Mouse (Mus musculus) naive thymus-derived CD4-positive, alpha-beta T cell, adult 2 months (primary cell): ENCODE results near the gene Msh2.
"Not testable (repeated sequence)": the region's sequence is repeated elsewhere in the genome, so short reads cannot be mapped to it uniquely, and the experiment has no call there.

ENCODE experiments used
- DNase-seq: peaks from one replicate; pipeline ENCODE4 v3.0.0-alpha.2; 2011; ENCODE audit warnings: low read depth

The Msh2 gene

DNA sequence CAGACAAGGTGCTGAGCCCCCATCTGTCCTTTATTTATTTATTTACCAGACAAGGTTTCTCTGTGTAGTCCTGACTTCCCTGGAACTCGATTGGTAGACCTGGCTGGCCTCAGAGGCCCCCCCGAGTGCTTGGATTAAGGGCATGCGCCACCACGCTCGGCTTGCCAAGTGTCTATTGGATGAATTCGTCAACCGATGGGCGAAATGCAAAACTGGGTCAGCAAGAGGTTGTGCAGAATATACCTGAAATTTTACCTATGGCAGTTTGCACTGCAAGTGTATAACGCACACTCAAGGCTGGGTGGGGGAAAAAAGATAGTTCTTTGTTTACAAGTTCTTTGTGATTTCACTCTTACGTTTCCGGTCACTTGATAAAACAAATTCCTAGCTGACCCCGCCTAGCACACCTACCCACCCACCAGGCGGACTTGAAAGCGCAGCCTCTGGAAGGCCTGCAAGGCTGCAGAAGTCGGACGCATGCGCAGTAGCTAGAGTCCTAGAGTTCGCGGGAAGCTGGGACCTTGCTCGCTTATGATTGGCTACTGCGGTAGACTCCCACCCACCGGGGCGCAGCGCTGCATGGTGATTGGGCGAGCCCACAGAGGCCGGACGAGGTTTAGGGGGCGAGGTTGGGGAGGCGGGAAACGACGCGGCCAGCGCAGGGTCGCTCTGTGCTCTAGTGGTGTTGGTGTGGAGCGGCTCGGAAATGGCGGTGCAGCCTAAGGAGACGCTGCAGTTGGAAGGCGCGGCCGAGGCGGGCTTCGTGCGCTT lies at the start of gene Msh2:
Gene Msh2 (plus strand): TSS at position 441 of the 771 bp plus-strand sequence.
- DNase-seq = peak; percentile 98

DNA sequence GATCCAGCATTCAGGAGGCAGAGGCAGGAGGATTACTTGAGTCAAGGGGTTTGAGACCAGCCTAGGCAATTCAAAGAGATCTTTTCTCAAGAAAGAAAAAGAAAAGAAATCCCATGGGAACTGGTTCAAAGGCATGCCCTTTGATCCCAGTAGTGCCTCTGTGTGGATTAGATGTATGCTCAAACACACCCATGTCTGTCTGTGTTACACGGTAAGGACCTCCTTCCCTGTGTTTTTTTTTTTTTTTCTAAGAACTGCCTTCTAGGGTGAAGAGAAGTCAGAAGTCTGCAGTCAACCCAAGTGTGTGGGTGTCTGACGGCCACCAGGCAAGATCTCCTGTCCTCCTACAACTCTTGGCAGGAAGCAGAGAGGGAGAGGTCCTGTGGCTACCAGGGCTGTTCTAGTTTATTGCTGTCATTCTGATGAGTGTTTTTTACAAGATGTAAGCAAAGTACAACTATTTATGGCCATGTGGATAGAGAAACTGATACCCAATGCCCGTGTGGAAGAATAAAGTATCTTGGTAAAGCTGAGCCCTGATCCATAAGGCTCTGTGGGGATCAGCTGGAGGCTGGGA lies 46.5 kb upstream of the Msh2 start:
- no peak for DNase-seq

DNA sequence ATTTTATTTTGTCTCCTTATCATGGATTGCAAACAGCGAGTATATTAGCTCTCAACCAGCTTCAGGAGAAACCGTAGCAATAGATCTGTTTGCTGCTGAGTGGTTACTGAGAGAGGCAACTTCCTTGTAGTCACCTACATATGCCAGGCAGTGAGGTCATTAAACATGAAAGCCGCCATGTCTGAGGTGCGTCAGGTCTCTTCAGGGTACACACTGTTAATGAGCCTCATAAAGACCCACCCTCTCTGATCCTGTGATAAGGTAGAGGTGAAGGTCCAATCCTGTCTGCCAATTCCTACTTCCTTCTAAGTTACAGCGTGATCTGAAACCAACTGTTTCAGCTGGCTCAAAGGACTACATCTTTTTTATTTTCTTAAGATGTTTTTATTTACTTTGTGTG lies 44.0 kb upstream of the Msh2 start:
- DNase-seq = no peak

DNA sequence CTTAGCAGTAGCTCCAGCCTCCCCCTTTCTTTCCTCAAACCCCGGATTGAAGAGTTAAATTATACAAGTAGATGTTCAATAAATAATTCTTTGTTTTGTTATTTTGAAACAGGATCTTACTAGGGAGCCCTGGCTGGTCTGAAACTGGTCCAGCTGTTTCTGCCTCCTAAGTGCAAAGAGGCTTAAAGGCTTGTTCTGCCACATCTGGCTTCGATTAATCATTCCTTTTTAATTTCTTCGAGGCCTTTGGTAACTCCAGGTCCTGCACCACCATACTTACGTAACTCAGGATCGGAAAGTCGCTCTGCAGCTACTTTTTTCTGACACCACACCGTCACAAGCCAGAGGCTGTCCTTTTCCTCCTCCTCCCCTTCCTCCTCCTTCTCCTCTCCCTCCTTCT lies 43.4 kb upstream of the Msh2 start:
- DNase-seq = no peak

DNA sequence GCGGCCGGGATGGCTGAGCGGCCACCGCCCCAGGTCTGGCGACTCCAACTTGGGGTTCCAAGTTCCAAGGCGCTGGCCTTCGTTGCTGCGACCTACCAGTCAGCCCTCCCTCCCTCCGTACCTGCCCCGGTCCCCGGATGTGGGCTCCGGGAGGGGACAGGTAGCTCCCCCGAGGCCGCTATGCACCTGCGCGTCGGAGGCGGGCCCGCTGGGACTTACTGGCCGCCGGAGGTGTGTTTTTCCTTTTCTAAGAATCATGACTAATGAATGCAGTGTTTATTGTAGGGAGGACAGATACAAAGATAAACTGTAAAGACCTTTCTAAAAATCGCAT lies 35.1 kb upstream of the Msh2 start:
- no peak for DNase-seq

DNA sequence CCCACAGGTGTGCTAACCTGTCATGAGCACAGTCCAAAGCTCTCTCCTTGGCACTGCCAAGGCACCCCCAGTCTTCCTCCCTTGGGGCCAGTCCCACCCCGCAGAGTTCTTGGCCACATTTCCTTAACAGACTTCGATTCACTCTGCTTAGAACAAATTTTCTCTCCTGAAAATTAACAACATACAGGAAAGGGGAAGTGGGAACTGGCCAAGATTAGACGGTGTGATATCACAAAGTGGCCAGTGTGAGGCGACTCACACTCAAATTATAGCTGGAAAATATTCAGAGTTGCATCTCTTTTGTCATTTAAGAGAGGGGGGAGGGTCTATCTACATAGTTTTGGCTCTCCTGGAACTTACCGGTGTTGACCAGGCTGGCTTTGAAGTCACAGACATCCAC lies 32.9 kb upstream of the Msh2 start:
- DNase-seq = no peak

DNA sequence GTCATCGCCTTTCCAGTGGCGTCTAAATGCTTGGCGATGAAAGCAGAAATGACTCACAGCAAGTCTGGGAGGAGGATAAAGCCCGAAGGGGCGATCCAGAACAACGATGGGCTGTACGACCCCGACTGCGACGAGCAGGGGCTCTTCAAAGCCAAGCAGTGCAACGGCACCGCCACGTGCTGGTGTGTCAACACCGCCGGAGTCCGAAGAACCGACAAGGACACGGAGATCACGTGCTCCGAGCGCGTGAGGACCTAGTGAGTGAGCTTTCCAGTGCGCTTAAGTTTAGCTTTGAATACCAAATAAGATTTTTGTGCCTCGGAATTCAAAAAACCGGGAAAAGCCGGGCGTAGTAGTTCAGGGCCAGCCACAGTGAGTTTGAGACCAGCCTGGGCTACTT lies 31.9 kb upstream of the Msh2 start:
- no peak for DNase-seq

DNA sequence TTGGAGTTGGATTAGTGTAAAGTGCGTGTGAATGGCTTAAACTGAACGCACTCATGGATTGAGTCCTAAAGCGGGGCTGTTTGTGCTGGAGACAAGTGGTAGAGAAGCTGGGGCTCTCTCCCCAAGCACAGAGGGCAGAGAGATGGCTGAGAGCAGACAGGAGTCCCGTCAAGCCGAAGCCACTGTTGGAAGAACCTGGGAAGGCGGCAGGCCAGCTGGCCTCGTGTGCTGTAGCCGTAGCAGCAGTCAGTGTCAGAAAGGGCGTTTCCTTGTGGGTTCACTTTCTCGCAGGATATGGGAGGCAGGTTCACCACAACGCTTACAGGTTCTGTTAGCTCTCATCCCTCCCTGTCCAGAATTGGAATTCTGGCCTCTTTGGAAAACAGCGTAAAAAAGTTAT lies 31.1 kb upstream of the Msh2 start:
- DNase-seq = no peak

DNA sequence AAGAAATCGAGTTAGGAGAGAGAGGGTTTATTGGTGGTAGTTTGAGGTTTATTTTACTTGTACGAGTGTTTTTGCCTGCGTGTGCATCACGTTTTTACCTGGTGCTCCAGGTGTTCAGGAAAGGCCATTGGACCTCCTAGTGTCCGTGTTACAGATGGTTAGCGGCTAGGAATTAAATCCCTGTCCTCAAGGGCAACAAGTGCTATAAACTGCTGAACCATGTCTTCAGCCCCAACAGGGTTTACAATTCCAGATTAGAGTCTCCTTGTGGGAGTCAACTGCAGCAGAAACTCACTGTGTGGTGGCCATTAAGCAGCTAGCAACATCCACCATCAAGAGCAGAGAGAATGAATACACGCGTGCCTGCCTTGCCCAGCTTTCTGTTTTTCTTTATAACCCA lies 29.4 kb upstream of the Msh2 start:
- DNase-seq = no peak

DNA sequence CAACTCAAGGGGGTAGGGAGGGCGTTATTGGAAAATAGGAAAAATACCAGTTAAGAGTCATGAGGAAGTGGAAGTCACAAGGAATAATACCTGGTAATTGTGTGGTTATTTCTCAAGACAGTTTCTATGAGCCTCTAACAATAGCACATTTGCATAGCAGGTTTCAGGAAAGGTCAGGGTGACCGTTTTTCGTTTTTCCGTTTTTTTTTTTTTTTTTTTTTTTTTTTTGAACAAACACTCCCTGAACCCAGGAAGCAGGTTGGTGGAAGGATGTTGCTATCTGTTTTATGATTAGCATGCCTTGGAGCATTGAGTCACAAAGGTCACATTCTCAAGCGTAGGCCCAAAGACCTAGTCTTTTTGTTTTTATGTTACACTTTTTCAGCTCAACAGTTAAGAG lies 16.5 kb upstream of the Msh2 start:
- DNase-seq = not testable (repeated sequence)

DNA sequence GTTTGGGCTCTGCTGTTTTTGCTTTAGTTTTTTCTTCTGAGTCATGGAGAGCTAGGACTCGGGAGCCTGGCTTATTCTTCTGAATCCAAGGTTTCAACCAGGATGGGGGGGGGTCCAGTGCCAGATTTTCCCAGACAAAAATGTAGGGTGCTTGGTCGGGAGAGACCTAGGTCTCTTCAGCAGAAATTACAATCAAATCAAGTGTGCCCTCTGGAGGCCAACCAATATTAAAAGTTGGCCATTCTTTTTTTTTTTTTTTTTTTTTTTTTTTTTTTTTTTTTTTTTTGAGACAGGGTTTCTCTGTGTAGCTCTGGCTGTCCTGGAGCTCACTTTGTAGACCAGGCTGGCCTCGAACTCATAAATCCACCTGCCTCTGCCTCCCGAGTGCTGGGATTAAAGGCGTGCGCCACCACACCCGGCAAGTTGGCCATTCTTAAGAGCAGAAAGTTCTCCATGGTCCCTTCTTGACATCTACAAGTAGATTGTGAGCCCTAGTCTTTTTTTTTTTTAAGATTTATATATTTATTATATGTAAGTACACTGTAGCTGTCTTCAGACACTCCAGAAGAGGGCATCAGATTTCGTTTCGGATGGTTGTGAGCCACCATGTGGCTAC lies 10.1 kb upstream of the Msh2 start:
- not testable (repeated sequence) for DNase-seq

DNA sequence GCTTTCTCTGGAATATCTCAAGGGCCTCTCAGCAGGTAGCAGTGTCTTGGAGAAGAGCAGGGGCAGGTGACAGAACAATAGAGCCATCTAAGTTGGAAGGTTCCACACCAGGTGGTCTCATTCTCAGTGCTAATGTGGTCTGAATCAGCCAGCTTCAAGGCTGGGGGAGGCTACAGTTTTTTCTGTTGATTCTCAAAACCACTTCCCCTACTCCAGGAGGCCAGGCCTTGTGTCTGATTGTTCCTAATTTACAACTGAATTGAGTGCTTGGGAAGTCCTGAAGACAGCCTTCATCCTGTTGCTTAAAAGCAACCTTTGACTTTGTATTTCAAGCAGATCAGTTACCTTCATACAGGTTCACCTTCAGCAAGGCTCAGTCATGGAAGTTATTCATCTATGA lies 7.9 kb upstream of the Msh2 start:
- DNase-seq = no peak

DNA sequence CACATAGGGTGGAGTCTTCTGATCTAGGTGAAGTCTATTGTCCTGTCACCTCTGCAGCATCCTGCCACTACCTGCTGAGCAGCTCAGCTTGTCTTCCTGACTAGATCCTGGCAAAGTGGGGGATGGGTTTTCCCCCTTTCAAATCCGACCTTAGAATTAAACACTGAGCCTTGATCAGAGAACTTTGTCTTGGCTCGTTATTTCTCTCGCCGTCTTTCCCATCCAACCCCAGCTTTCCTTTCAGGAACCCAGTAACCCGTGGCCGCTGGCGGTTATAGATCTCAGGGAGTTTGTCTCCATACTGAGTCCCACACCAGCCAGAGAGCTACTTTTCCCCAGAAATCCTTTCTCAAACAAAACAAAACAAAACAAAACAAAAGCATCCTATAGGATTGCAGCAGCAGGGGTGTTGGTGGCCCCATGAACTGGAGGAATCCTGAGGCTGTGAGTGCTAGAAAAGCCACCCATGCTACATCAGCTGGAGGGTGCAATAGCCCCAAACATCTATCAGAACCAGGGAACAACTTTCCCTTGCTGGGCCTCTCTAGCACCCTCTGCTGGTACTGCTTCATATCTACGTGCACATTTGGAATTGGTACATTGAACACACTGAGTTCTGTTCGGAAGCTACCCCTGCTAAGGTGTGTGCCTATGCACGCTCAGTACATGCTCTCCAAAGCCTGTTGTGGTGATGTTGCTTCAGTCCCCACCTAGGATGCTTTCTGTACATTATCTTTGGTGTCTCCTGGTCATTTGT lies 6.9 kb upstream of the Msh2 start:
- peak; percentile 81 for DNase-seq

DNA sequence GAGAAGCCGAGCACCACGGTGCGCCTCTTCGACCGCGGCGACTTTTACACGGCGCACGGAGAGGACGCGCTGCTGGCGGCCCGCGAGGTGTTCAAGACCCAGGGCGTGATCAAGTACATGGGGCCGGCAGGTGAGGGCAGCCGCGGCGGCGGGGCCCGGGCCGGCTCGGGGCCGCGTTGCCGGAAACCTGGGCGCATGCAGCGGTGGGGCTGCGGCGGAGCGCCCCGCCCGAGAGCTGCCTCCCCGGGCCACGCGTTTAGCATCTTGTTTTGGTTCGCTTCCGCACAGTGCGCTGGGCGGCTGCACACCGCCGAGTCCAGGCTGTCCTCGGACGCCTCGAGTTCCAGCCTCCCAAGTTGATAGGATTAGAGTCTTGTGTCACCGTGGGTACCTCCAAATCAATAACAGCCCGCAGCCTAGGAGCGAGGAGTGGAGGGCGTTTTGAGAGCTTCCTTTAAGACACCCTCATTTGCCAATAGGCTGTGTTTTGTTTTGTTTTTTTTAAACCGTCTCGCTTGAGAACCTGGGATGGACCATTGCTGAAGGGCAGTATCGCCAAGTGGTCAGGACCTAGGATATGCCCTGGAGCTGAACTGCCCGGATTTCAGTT lies 652 bp downstream of the Msh2 start:
- no peak for DNase-seq

DNA sequence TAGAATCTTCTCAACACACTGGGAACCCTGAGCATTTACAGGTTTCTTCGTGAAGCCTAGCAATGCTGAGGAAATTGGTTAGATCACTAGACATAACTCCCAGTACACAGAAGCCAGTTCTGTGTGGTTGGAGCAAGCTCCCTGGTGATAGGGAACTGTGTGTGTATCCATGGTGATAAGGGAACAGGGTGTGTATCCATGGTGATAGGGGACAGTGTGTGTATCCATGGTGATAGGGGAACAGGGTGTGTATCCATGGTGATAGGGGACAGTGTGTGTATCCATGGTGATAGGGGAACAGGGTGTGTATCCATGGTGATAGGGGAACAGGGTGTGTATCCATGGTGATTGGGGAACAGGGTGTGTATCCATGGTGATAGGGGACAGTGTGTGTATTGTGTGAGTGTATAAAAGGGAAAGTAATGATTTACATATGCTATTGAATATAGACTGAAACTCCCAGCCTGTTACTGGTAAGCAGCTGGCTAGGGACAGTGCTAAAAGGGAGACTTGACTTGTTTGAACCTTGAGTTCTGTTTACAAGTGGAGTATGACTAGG lies 4.9 kb downstream of the Msh2 start:
- DNase-seq = not testable (repeated sequence)

DNA sequence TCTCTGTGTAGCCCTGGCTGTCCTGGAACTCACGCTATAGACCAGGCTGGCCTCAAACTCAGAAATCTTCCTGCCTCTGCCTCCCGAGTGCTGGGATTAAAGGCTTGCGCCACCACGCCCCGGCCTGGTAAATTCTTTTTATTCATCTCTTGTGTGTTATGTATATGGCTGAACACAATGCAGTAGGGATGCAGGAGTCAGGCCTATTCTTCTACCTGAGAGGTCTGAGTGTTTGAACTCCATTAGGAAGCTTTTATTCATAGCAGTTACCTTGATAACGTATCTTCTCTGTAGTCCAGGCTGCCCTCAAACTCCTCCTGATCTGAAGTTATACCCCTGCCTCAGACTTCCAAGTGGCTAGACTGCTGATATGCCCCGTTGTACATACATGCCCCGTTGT lies 5.5 kb downstream of the Msh2 start:
- no peak for DNase-seq

DNA sequence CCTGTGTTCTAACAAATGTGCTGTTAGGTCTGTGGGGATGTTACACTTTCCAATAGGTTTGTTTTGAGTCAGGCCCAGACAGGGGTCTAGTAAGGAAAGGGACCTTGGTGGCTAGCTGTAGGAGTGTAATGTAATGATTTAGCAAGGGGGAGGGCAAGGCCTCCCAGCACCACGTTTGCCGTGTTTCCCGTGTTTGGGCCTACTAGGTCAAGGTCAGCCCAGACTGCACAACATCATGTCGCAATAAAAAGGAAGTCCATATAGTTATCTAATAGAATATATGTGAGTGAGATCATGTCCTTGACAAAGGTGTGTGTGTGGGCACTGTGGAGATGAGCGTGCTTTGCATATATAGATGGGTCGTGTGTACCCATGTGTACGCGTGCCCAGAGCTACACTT lies 17.1 kb downstream of the Msh2 start:
- DNase-seq = no peak

DNA sequence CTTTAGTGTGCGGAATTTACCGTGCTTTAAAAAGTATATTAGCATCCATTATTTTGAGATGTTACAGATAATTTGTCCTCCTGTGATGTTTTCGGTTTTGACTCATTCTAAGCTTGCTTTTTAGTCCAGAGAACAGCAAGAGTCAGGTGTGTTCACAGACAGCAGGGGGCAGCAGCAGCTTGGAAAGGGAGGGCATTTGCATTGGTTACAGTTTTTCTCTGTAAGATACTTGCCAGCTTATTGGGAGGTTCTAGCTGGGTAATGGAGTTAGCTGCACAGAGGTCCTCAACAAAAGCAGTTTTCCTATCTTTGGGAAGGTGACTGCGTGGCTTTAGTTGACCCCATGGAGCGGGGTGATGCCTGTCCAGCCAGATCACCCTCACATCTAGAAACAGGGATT lies 19.8 kb downstream of the Msh2 start:
- peak; percentile 46 for DNase-seq

DNA sequence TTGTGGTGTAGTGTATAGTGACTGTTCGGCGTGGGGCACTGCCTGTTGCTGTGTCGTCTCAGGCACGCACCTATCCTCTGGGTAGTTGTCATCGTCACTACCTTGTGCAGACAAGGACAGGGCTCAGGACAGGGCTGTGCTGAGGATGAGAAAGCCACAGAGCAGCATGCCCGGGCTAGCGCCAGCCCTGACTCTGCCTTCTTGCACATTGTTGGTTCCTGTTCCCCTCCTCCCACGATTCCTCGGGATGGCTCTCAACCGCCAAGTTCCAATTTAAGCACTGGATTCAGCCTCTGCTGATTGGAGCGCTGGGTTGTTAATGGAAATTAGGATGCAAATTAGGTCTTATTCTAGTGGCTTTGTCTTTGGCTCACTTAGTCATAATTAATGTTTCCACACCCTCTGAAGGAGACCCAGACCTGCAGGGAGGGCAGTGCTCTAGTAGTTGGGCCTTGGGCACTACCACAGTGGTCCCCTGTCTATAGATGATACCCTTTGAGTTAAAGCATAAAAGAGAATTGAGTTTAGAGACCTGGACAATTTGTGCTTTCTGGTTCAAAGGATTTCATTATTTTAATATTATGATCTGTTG lies 23.8 kb downstream of the Msh2 start:
- DNase-seq = no peak

DNA sequence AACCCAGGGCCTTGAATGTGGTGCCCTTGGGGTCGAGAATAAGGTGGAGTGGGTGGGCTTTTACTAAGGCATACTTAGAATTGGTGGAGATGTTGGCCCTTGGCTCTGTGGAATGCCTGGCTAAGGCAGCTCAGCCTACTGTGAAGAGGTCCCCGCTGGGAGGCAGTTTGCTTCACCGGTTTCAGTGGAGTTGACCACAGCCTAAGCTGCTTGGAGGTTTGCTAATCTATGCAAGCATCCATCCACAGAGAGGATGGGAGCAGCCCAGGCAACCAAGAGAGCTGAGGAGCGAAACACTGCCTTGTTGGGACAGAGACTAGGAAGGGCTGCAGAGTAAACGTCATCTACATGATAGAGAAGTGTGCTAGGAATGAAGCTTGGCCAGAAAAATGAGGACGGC lies 24.7 kb downstream of the Msh2 start:
- no peak for DNase-seq

DNA sequence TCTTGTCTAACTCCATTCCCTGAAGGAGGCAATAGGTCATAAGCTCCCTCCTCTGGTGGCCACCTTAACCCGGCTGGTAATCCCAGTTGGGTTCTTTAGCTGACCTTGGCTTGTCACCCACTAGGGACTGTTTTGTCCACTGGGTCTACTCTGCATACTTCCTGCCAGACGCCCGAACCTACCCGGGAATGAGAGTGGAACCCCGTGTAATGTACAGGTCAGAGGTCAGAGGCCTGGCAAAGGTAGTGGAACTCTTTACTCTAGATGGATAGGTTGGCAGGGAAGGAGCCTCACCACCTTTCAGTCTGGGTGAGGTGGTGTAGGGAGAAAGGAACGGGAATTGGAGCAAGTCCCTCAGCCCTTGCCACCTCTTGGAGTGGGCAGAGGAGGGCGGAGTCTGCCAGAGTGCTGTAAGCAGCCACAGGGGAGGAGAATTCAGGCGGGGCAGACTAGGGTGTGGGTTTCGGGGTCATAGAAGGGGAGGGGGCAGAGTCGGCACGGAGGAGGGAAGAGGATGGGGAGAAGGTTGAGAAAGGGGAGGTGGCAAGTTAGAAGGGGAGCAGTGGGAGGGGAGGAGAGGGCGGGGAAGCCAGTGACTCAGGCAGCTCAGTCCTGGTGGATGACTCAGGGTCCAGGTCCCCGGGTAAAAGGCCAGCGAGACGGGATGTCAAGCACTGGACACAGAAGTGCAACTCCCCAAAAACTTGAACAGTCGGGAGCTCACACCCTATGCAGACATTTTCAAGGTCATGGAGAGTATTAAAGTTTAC lies 27.1 kb downstream of the Msh2 start:
- DNase-seq = no peak
